Mouse (Mus musculus) liver, embryonic 14.5 days (tissue): ENCODE results near the gene Ppfibp1. TPM values are rescaled to one million over a fixed set of nuclear protein-coding genes. Genes with fewer than 3 reads are reported as not detected.

Experiments
- ATAC-seq: fragments of 200-750 bp; cut with Nextera tagmentation; 2 replicates; pipeline ENCODE4 v1.8.0; 2017; ENCODE audit warnings: moderate number of reproducible peaks, mild to moderate bottlenecking, moderate library complexity; ENCODE audit not compliant: insufficient read depth
- DNase-seq, 3 experiments: peaks; one replicate each; pipeline ENCODE4 v3.0.0-alpha.2; 2012 to 2013; ENCODE audit warnings: low read depth in 3 of 3, low spot score in 3 of 3
- H3K27ac ChIP-seq: fragments of 300-500 bp; sonication (generic); 2 replicates; pipeline ENCODE4 v1.5.1; 2014; ENCODE audit warnings: moderate library complexity, mild to moderate bottlenecking, control low read depth, inconsistent platforms
- H3K27me3 ChIP-seq: fragments of 300-500 bp; sonication (generic); 2 replicates; pipeline ENCODE4 v1.6.1; 2014; ENCODE audit warnings: mild to moderate bottlenecking, low read length, moderate library complexity; ENCODE audit not compliant: control insufficient read depth, insufficient read depth
- H3K36me3 ChIP-seq: fragments of 300-500 bp; sonication (generic); replicated peaks from 2 replicates; pipeline ENCODE4 v1.6.1; 2014; ENCODE audit warnings: low read depth; ENCODE audit not compliant: control insufficient read depth, insufficient read depth
- H3K4me1 ChIP-seq, 2 experiments: fragments of 200-500 bp in 1 of 2; fragments of 300-500 bp in 1 of 2; sonication (generic) in 1 of 2; replicated peaks; 2 replicates each; pipeline ENCODE4 v1.6.1; 2012 to 2014; ENCODE audit warnings: antibody characterized with exemption in 1 of 2, inconsistent platforms in 1 of 2, low read length in 1 of 2; ENCODE audit not compliant: control insufficient read depth in 2 of 2, insufficient read depth in 2 of 2
- H3K4me2 ChIP-seq: fragments of 300-500 bp; sonication (generic); 2 replicates; pipeline ENCODE4 v1.6.1; 2014; ENCODE audit warnings: low read depth, mild to moderate bottlenecking, control low read depth, moderate library complexity
- H3K4me3 ChIP-seq, 2 experiments: fragments of 200-500 bp in 1 of 2; fragments of 300-500 bp in 1 of 2; sonication (generic) in 1 of 2; 2 replicates each; pipeline ENCODE4 v1.5.1; 2012 to 2014; ENCODE audit warnings: low read depth in 2 of 2, low read length in 2 of 2, mild to moderate bottlenecking in 2 of 2, control low read depth in 1 of 2, inconsistent platforms in 1 of 2, moderate library complexity in 1 of 2; ENCODE audit not compliant: insufficient read depth in 1 of 2
- H3K9ac ChIP-seq: fragments of 300-500 bp; sonication (generic); replicated peaks from 2 replicates; pipeline ENCODE4 v1.6.1; 2014; ENCODE audit warnings: mild to moderate bottlenecking, control low read depth, moderate library complexity
- H3K9me3 ChIP-seq: fragments of 300-500 bp; sonication (generic); 2 replicates; pipeline ENCODE4 v1.6.1; 2016; ENCODE audit warnings: low read length, mixed read lengths; ENCODE audit not compliant: control insufficient read depth
- CTCF ChIP-seq: IDR thresholded peaks from 2 replicates; pipeline ENCODE4 v1.5.1; 2016; ENCODE audit warnings: antibody characterized with exemption, low read depth, control low read depth
- EP300 ChIP-seq: IDR thresholded peaks from 2 replicates; pipeline ENCODE4 v1.6.1; 2016; ENCODE audit warnings: antibody characterized with exemption, low read depth
- WGBS: fragments of 180-500 bp; shearing (Covaris S2); extraction: QIAGEN DNeasy Blood & Tissue Kit; methylation state at CpG from one replicate; pipeline ENCODE4 v1.1.7; 2014; ENCODE audit not compliant: insufficient replicate concordance; 5-methylcytosine and 5-hydroxymethylcytosine counted together
- polyA plus RNA-seq, 2 experiments: library from polyadenylated mRNA; depleted of rRNA in 1 of 2; stranded (reverse) in 1 of 2; unstranded in 1 of 2; fragments of >200 nt; fragmentation: Nextera tagmentation in 1 of 2; extraction: Ambion mirVana in 1 of 2; gene quantifications; 2 replicates each; pipeline versions ENCODE4 v1.2.1 to v1.2.3; 2012 to 2014

Ppfibp1 gene
- polyA plus RNA-seq, 2 experiments: 5.2 to 9.1 TPM

GRCm38 (mm10) chr6:147042291-147043290 is 154.3 kb downstream of the Ppfibp1 start, which contains the start of gene Mrps35:
Mrps35 (plus strand) TSS chr6:147042764.
- H3K27me3 ChIP-seq: no peaks in the 10 kb centered on the region
- peak within 1 kb of the TSS; percentile 91 for H3K9ac ChIP-seq
- no peaks in the 10 kb centered on the region; the same call in 1 of the 2 replicates for H3K36me3 ChIP-seq
- H3K4me1 ChIP-seq: peaks cover 9 to 10% of the 10 kb centered on the region in 2 experiments
- peak within 1 kb of the TSS; percentile 75 to 96 for H3K4me3 ChIP-seq
- no peak for TF ChIP-seq EP300
- 0 out of 2 replicates have a peak, but pooled peaks have one; percentile 23 for TF ChIP-seq CTCF
- DNase-seq: peak; percentile 72 to 79 (median 79)
- no peaks in the 10 kb centered on the region for H3K9me3 ChIP-seq
- peak; percentile 98 for ATAC-seq
- H3K27ac ChIP-seq: no peak within 1 kb of the TSS; the same call in 1 of the 2 replicates
- WGBS: 3% methylated on average over 65 of the region's 66 CpGs
- peak within 1 kb of the TSS; percentile 90 for H3K4me2 ChIP-seq

GRCm38 (mm10) chr6:147043633-147044032 is 155.3 kb downstream of the Ppfibp1 start:
- H3K9ac ChIP-seq: peak overlapping the region; percentile 91
- TF ChIP-seq EP300: no peak
- no peak for TF ChIP-seq CTCF
- H3K27me3 ChIP-seq: no peaks in the 10 kb centered on the region
- H3K9me3 ChIP-seq: no peaks in the 10 kb centered on the region
- peak overlapping the region; percentile 90 for H3K4me2 ChIP-seq
- H3K4me3 ChIP-seq: peak overlapping the region; percentile 75 to 96
- ATAC-seq (no peak), DNase-seq (no peak)
- H3K4me1 ChIP-seq: peaks cover 9 to 10% of the 10 kb centered on the region in 2 experiments
- no peak overlapping the region for H3K27ac ChIP-seq
- WGBS: 33% methylated on average over 7 of the region's 7 CpGs
- peaks cover 7% of the 10 kb centered on the region for H3K36me3 ChIP-seq

GRCm38 (mm10) chr6:147049239-147049805 is 161.0 kb downstream of the Ppfibp1 start:
- Histone ChIP-seq H3K4me2 (no peak overlapping the region), H3K9ac (no peak overlapping the region), H3K9me3 (no peaks in the 10 kb centered on the region), H3K27me3 (no peaks in the 10 kb centered on the region), H3K4me1 (no peaks in the 10 kb centered on the region), H3K36me3 (peaks cover 13% of the 10 kb centered on the region), H3K4me3 (no peak overlapping the region), H3K27ac (no peak overlapping the region)
- no peak for TF ChIP-seq CTCF
- TF ChIP-seq EP300: no peak
- 85% methylated on average over 13 of the region's 13 CpGs for WGBS
- no peak for ATAC-seq
- DNase-seq: no peak

- Histone ChIP-seq H3K9ac (no peak overlapping the region), H3K36me3 (peaks cover 13% of the 10 kb centered on the region), H3K4me2 (no peak overlapping the region), H3K4me3 (no peak overlapping the region), H3K9me3 (no peaks in the 10 kb centered on the region), H3K27ac (no peak overlapping the region), H3K27me3 (no peaks in the 10 kb centered on the region), H3K4me1 (no peaks in the 10 kb centered on the region)
- ATAC-seq (no peak), DNase-seq (no peak)
- TF ChIP-seq CTCF (no peak), EP300 (no peak)
- 81% methylated on average over 8 of the region's 8 CpGs for WGBS
Observed at GRCm38 (mm10) chr6:147051666-147052065, 163.4 kb downstream of the Ppfibp1 start.

GRCm38 (mm10) chr6:147052440-147052839 is 164.2 kb downstream of the Ppfibp1 start:
- Histone ChIP-seq H3K4me1 (no peaks in the 10 kb centered on the region), H3K4me2 (no peak overlapping the region), H3K27ac (no peak overlapping the region), H3K27me3 (no peaks in the 10 kb centered on the region), H3K4me3 (no peak overlapping the region), H3K36me3 (peaks cover 13% of the 10 kb centered on the region), H3K9ac (no peak overlapping the region), H3K9me3 (no peaks in the 10 kb centered on the region)
- WGBS: 80% methylated on average over 9 of the region's 9 CpGs
- DNase-seq: no peak
- no peak for TF ChIP-seq EP300
- TF ChIP-seq CTCF: no peak
- no peak for ATAC-seq
